ENCODE assay signal across 16 mouse cellular contexts in the genomic region with DNA sequence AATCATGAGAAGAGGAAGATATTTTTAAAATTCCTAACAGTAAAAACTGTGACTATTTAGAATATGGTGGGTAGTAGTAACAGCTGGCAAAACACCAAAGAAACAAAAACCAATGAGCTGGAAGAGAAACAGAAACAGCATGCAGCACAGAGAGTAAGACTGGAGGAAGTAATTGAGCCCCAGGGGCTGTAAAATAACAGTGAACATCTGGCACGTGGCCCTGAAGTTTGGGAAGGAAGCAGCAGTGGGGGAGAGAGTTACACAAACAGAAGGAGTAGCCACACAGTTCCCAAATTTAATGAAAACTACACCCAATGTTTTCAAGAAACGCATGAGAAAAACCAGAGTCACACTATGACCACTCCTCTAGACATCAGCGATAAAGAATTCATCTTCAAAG. TPM values are rescaled to one million over a fixed set of nuclear protein-coding genes. Genes with fewer than 3 reads are reported as not detected.
DNase-seq lines count a peak whose midpoint lies in the region; ATAC-seq and TF ChIP-seq lines count a peak whose summit lies in the region.
"Had no signal": no experiment of that assay in that cellular context is flagged by ENCODE, and none has a peak within 500 bp of the region (broad histone marks: within the 10 kb centered on the region; RNA-seq: fewer than 3 reads in every experiment).

No protein-coding gene starts in this region.

- no peaks in the 10 kb centered on the region for H3K27me3 ChIP-seq in limb, embryonic 14.5 days (ENCODE audit: control insufficient read depth, insufficient read depth, low read length)
- 0 out of 2 replicates have a peak, but pooled peaks cover 2% of the 10 kb centered on the region for H3K27me3 ChIP-seq in midbrain, embryonic 16.5 days (ENCODE audit: control insufficient read depth, insufficient read depth, low read depth, low read length)
- H3K27me3 ChIP-seq: heart, embryonic 15.5 days; lung, embryonic 15.5 days had no signal

- peaks cover 19% of the 10 kb centered on the region for H3K36me3 ChIP-seq in limb, embryonic 14.5 days (ENCODE audit: control insufficient read depth, insufficient read depth, low read length)
- no peaks in the 10 kb centered on the region for H3K36me3 ChIP-seq in midbrain, embryonic 16.5 days (ENCODE audit: control insufficient read depth, insufficient read depth, low read length)
- H3K36me3 ChIP-seq: forebrain, embryonic 12.5 days; heart, embryonic 15.5 days; lung, embryonic 15.5 days had no signal

- H3K27ac ChIP-seq in limb, embryonic 14.5 days (replicated peaks; ENCODE audit: low read depth, low read length) = no peak overlapping the region
- no peak overlapping the region for H3K27ac ChIP-seq in midbrain, embryonic 16.5 days (ENCODE audit: low read length)
- H3K27ac ChIP-seq: forebrain, embryonic 12.5 days; gastrocnemius, adult 2 months; heart, embryonic 15.5 days; lung, embryonic 15.5 days; stomach, postnatal 0 days had no signal

- H3K9ac ChIP-seq in limb, embryonic 14.5 days (ENCODE audit: low read depth, low read length, severe bottlenecking) = no peak overlapping the region
- no peak overlapping the region for H3K9ac ChIP-seq in midbrain, embryonic 16.5 days (ENCODE audit: low read depth, low read length)
- H3K9ac ChIP-seq: forebrain, embryonic 12.5 days; heart, embryonic 15.5 days; lung, embryonic 15.5 days had no signal

- H3K4me3 ChIP-seq in limb, embryonic 14.5 days (replicated peaks; ENCODE audit: low read length) = no peak overlapping the region
- H3K4me3 ChIP-seq in midbrain, embryonic 16.5 days (ENCODE audit: low read depth, low read length) = no peak overlapping the region
- H3K4me3 ChIP-seq: forebrain, embryonic 12.5 days; gastrocnemius, adult 2 months; heart, embryonic 15.5 days; lung, embryonic 15.5 days; megakaryocyte, embryonic 14.5 days had no signal

- intact Hi-C loops in left cerebral cortex, postnatal 36 days (cut with DNase I) = no loop called here

- peak; percentile 25; the same call in 1 of the 2 replicates for ATAC-seq in limb, embryonic 14.5 days (ENCODE audit: low FRiP score, low read depth)
- ATAC-seq in midbrain, embryonic 16.5 days = no peak

- H3K4me2 ChIP-seq in limb, embryonic 14.5 days (replicated peaks; ENCODE audit: low read depth, low read length, severe bottlenecking) = no peak overlapping the region
- no peak overlapping the region for H3K4me2 ChIP-seq in midbrain, embryonic 16.5 days (ENCODE audit: low read length)
- H3K4me2 ChIP-seq: forebrain, embryonic 12.5 days; heart, embryonic 15.5 days; lung, embryonic 15.5 days had no signal

- peaks cover 5% of the 10 kb centered on the region; the same call in 1 of the 2 replicates for H3K4me1 ChIP-seq in limb, embryonic 14.5 days (ENCODE audit: control insufficient read depth, insufficient read depth, low read length)
- H3K4me1 ChIP-seq in midbrain, embryonic 16.5 days (ENCODE audit: control insufficient read depth, insufficient read depth, low read length) = no peaks in the 10 kb centered on the region
- H3K4me1 ChIP-seq: heart, embryonic 15.5 days; lung, embryonic 15.5 days; megakaryocyte, embryonic 14.5 days had no signal

- WGBS in limb, embryonic 14.5 days = 27% methylated on average over 3 of the region's 3 CpGs
- 62% methylated on average over 3 of the region's 3 CpGs for WGBS in midbrain, embryonic 16.5 days

- H3K9me3 ChIP-seq in limb, embryonic 14.5 days (ENCODE audit: control insufficient read depth, low read length) = no peaks in the 10 kb centered on the region
- H3K9me3 ChIP-seq in midbrain, embryonic 16.5 days (replicated peaks; ENCODE audit: control insufficient read depth, low read length, poor library complexity, severe bottlenecking) = no peaks in the 10 kb centered on the region
- H3K9me3 ChIP-seq: forebrain, embryonic 12.5 days; heart, embryonic 15.5 days; lung, embryonic 15.5 days had no signal

- no peak for TF ChIP-seq POLR2A in brain, embryonic 14.5 days (IDR thresholded peaks at IDR 0.05; ENCODE audit: borderline replicate concordance, extremely low read depth, insufficient read depth, insufficient read length, poor library complexity, severe bottlenecking)
- no peak for TF ChIP-seq POLR2A in limb, embryonic 14.5 days (IDR thresholded peaks at IDR 0.05; ENCODE audit: borderline replicate concordance, extremely low read depth, insufficient read depth, insufficient read length)

- TF ChIP-seq CTCF in brain, embryonic 14.5 days (IDR thresholded peaks at IDR 0.05; ENCODE audit: borderline replicate concordance, extremely low read depth, insufficient read depth, insufficient read length) = no peak

- DNase-seq in embryo, embryonic 10 days (ENCODE audit: low spot score) = peak; percentile 37
- no peak for DNase-seq in embryo, embryonic 9.5 days (ENCODE audit: extremely low spot score)
- peak; percentile 18 for DNase-seq in kidney, adult 9 months
- DNase-seq in kidney, adult 11 months = no peak
- peak; percentile 19 for DNase-seq in brain, embryonic 14.5 days (ENCODE audit: low read depth)
- DNase-seq in limb, embryonic 14.5 days (ENCODE audit: low spot score) = peak; percentile 68
- no peak for DNase-seq in left cerebral cortex, postnatal 36 days (ENCODE audit: low spot score in 2 of 2)
- DNase-seq: cerebellum, adult 11 months; gastrocnemius, adult 2 months; liver had no signal

RNA-seq across cellular contexts. Expression of a gene that starts 31.6 kb away (rescaled TPM):
- polyA plus RNA-seq in brain, embryonic 14.5 days (2012; rRNA removed) = 4.9 and 12.9 TPM in 2 replicates
- polyA plus RNA-seq in limb, embryonic 14.5 days (2012; rRNA removed) = 52.0 and 65.8 TPM in 2 replicates
- 20.6 and 21.8 TPM in 2 replicates for polyA plus RNA-seq in limb, embryonic 14.5 days (2014; fragmentation: Nextera tagmentation; extraction: Ambion mirVana)
- total RNA-seq in left cerebral cortex, postnatal 36 days (2021) = 1 to 10 TPM; 6.3 to 7.3 TPM
- polyA plus RNA-seq in midbrain, embryonic 16.5 days (2015; fragmentation: Nextera tagmentation; extraction: Ambion mirVana) = 5.5 and 6.2 TPM in 2 replicates

RNA-seq across cellular contexts. Expression of a gene that starts 38.5 kb away (rescaled TPM):
- polyA plus RNA-seq in brain, embryonic 14.5 days (2012; rRNA removed) = 20.2 and 20.8 TPM in 2 replicates
- polyA plus RNA-seq in limb, embryonic 14.5 days (2012; rRNA removed) = 16.5 and 20.3 TPM in 2 replicates
- polyA plus RNA-seq in limb, embryonic 14.5 days (2014; fragmentation: Nextera tagmentation; extraction: Ambion mirVana) = 23.6 and 24.7 TPM in 2 replicates
- 10 to 100 TPM; 17.4 to 20.9 TPM for total RNA-seq in left cerebral cortex, postnatal 36 days (2021)
- polyA plus RNA-seq in midbrain, embryonic 16.5 days (2015; fragmentation: Nextera tagmentation; extraction: Ambion mirVana) = 32.2 and 34.9 TPM in 2 replicates

Comparison
In these comparisons a context has a peak if more than half of its experiments do, and no peak if none do; other contexts are left out.
1. DNase-seq: peak in embryo, embryonic 10 days (single experiment), kidney, adult 9 months (single experiment), brain, embryonic 14.5 days (single experiment) and limb, embryonic 14.5 days (single experiment); none in embryo, embryonic 9.5 days (single experiment), kidney, adult 11 months (single experiment) and left cerebral cortex, postnatal 36 days (0 of 2).